Mouse (Mus musculus): ENCODE measurements around the gene Zfp536. TPM values are rescaled to one million over a fixed set of nuclear protein-coding genes. Genes with fewer than 3 reads are reported as not detected.
A peak's percentile ranks its signal among the peaks of the same experiment; 100 is the strongest.

The Zfp536 gene
- polyA plus RNA-seq, 1 experiment from 2014 or later = 45.7 TPM

- Histone ChIP-seq H3K9me3 (ENCODE audit: control insufficient read depth, low read length) (no peaks in the 10 kb centered on the region), H3K9ac (replicated peaks; ENCODE audit: low read depth, low read length) (no peak overlapping the region), H3K4me2 (ENCODE audit: low read depth, low read length) (no peak overlapping the region), H3K27ac (ENCODE audit: low read depth, low read length) (no peak overlapping the region), H3K4me3 (ENCODE audit: low read depth, low read length) (no peak overlapping the region), H3K36me3 (ENCODE audit: control insufficient read depth, insufficient read depth, low read length) (no peaks in the 10 kb centered on the region), H3K27me3 (ENCODE audit: control insufficient read depth, insufficient read depth, low read length) (no peaks in the 10 kb centered on the region), H3K4me1 (ENCODE audit: control insufficient read depth, insufficient read depth, low read length) (no peaks in the 10 kb centered on the region)
- WGBS = 70% methylated on average over 5 of the region's 5 CpGs
- ATAC-seq (ENCODE audit: low read depth) = no peak
Measured at GRCm38 (mm10) chr7:37580554-37580953, 192.9 kb downstream of the Zfp536 start.

GRCm38 (mm10) chr7:37572021-37572420 lies 201.4 kb downstream of the Zfp536 start:
- Histone ChIP-seq H3K4me2 (ENCODE audit: low read depth, low read length) (no peak overlapping the region), H3K36me3 (ENCODE audit: control insufficient read depth, insufficient read depth, low read length) (no peaks in the 10 kb centered on the region), H3K27ac (ENCODE audit: low read depth, low read length) (no peak overlapping the region), H3K4me3 (ENCODE audit: low read depth, low read length) (no peak overlapping the region), H3K27me3 (ENCODE audit: control insufficient read depth, insufficient read depth, low read length) (no peaks in the 10 kb centered on the region; the same call in 1 of the 2 replicates), H3K9me3 (ENCODE audit: control insufficient read depth, low read length) (no peaks in the 10 kb centered on the region), H3K4me1 (ENCODE audit: control insufficient read depth, insufficient read depth, low read length) (peaks cover 8% of the 10 kb centered on the region; the same call in 1 of the 2 replicates), H3K9ac (replicated peaks; ENCODE audit: low read depth, low read length) (no peak overlapping the region)
- WGBS = 95% methylated on average over 7 of the region's 7 CpGs
- ATAC-seq (ENCODE audit: low read depth) = no peak

- H3K27ac ChIP-seq (ENCODE audit: low read depth, low read length) = no peak overlapping the region
- H3K4me3 ChIP-seq (ENCODE audit: low read depth, low read length) = no peak overlapping the region
- H3K9me3 ChIP-seq (ENCODE audit: control insufficient read depth, low read length) = no peaks in the 10 kb centered on the region
- no peaks in the 10 kb centered on the region for H3K36me3 ChIP-seq (ENCODE audit: control insufficient read depth, insufficient read depth, low read length)
- H3K4me1 ChIP-seq (ENCODE audit: control insufficient read depth, insufficient read depth, low read length) = peaks cover 38% of the 10 kb centered on the region
- no peaks in the 10 kb centered on the region; the same call in 1 of the 2 replicates for H3K27me3 ChIP-seq (ENCODE audit: control insufficient read depth, insufficient read depth, low read length)
- no peak for ATAC-seq (ENCODE audit: low read depth)
- WGBS = 78% methylated on average over 31 of the region's 31 CpGs
- H3K4me2 ChIP-seq (ENCODE audit: low read depth, low read length) = no peak overlapping the region
- H3K9ac ChIP-seq (replicated peaks; ENCODE audit: low read depth, low read length) = no peak overlapping the region
Measured at GRCm38 (mm10) chr7:37568811-37569500, 204.5 kb downstream of the Zfp536 start.

GRCm38 (mm10) chr7:37568041-37568440 lies 205.4 kb downstream of the Zfp536 start:
- Histone ChIP-seq H3K4me2 (ENCODE audit: low read depth, low read length) (no peak overlapping the region), H3K9ac (replicated peaks; ENCODE audit: low read depth, low read length) (no peak overlapping the region), H3K4me1 (ENCODE audit: control insufficient read depth, insufficient read depth, low read length) (peaks cover 45% of the 10 kb centered on the region), H3K27ac (ENCODE audit: low read depth, low read length) (peak overlapping the region; percentile 40), H3K9me3 (ENCODE audit: control insufficient read depth, low read length) (no peaks in the 10 kb centered on the region), H3K4me3 (ENCODE audit: low read depth, low read length) (no peak overlapping the region), H3K27me3 (ENCODE audit: control insufficient read depth, insufficient read depth, low read length) (no peaks in the 10 kb centered on the region; the same call in 1 of the 2 replicates), H3K36me3 (ENCODE audit: control insufficient read depth, insufficient read depth, low read length) (no peaks in the 10 kb centered on the region)
- ATAC-seq (ENCODE audit: low read depth) = no peak
- 72% methylated on average over 14 of the region's 14 CpGs for WGBS

- H3K9me3 ChIP-seq (ENCODE audit: control insufficient read depth, low read length) = no peaks in the 10 kb centered on the region
- no peak overlapping the region for H3K9ac ChIP-seq (replicated peaks; ENCODE audit: low read depth, low read length)
- 0 out of 2 replicates have a peak overlapping the region, but pooled peaks have one; percentile 17 for H3K27ac ChIP-seq (ENCODE audit: low read depth, low read length)
- peaks cover 55% of the 10 kb centered on the region for H3K4me1 ChIP-seq (ENCODE audit: control insufficient read depth, insufficient read depth, low read length)
- peak; percentile 10; the same call in 1 of the 2 replicates for ATAC-seq (ENCODE audit: low read depth)
- H3K4me3 ChIP-seq (ENCODE audit: low read depth, low read length) = no peak overlapping the region
- no peaks in the 10 kb centered on the region for H3K36me3 ChIP-seq (ENCODE audit: control insufficient read depth, insufficient read depth, low read length)
- WGBS = 3% methylated on average over 9 of the region's 9 CpGs
- peak overlapping the region; percentile 7; the same call in 1 of the 2 replicates for H3K4me2 ChIP-seq (ENCODE audit: low read depth, low read length)
- H3K27me3 ChIP-seq (ENCODE audit: control insufficient read depth, insufficient read depth, low read length) = no peaks in the 10 kb centered on the region; the same call in 1 of the 2 replicates
Measured at GRCm38 (mm10) chr7:37566019-37566418, 207.4 kb downstream of the Zfp536 start.

- H3K27me3 ChIP-seq (ENCODE audit: control insufficient read depth, insufficient read depth, low read length) = no peaks in the 10 kb centered on the region; the same call in 1 of the 2 replicates
- H3K36me3 ChIP-seq (ENCODE audit: control insufficient read depth, insufficient read depth, low read length) = no peaks in the 10 kb centered on the region
- no peak overlapping the region for H3K4me3 ChIP-seq (ENCODE audit: low read depth, low read length)
- 32% methylated on average over 8 of the region's 8 CpGs for whole genome bisulfite sequencing
- peaks cover 55% of the 10 kb centered on the region for H3K4me1 ChIP-seq (ENCODE audit: control insufficient read depth, insufficient read depth, low read length)
- H3K27ac ChIP-seq (ENCODE audit: low read depth, low read length) = no peak overlapping the region
- no peak overlapping the region for H3K9ac ChIP-seq (replicated peaks; ENCODE audit: low read depth, low read length)
- ATAC-seq (ENCODE audit: low read depth) = no peak
- H3K9me3 ChIP-seq (ENCODE audit: control insufficient read depth, low read length) = no peaks in the 10 kb centered on the region
- no peak overlapping the region for H3K4me2 ChIP-seq (ENCODE audit: low read depth, low read length)
Measured at GRCm38 (mm10) chr7:37565371-37565770, 208.1 kb downstream of the Zfp536 start.

GRCm38 (mm10) chr7:37564644-37565043 lies 208.8 kb downstream of the Zfp536 start:
- Histone ChIP-seq H3K4me2 (ENCODE audit: low read depth, low read length) (peak overlapping the region; percentile 18; the same call in 1 of the 2 replicates), H3K36me3 (ENCODE audit: control insufficient read depth, insufficient read depth, low read length) (no peaks in the 10 kb centered on the region), H3K9me3 (ENCODE audit: control insufficient read depth, low read length) (no peaks in the 10 kb centered on the region), H3K4me3 (ENCODE audit: low read depth, low read length) (no peak overlapping the region), H3K27me3 (ENCODE audit: control insufficient read depth, insufficient read depth, low read length) (no peaks in the 10 kb centered on the region; the same call in 1 of the 2 replicates), H3K4me1 (ENCODE audit: control insufficient read depth, insufficient read depth, low read length) (peaks cover 55% of the 10 kb centered on the region), H3K27ac (ENCODE audit: low read depth, low read length) (peak overlapping the region; percentile 48), H3K9ac (replicated peaks; ENCODE audit: low read depth, low read length) (no peak overlapping the region)
- no peak for ATAC-seq (ENCODE audit: low read depth)
- 9% methylated on average over 10 of the region's 10 CpGs for WGBS

- H3K9me3 ChIP-seq (ENCODE audit: control insufficient read depth, low read length) = no peaks in the 10 kb centered on the region
- 0 out of 2 replicates have a peak overlapping the region, but pooled peaks have one; percentile 14 for H3K4me2 ChIP-seq (ENCODE audit: low read depth, low read length)
- WGBS = 14% methylated on average over 6 of the region's 6 CpGs
- no peaks in the 10 kb centered on the region; the same call in 1 of the 2 replicates for H3K27me3 ChIP-seq (ENCODE audit: control insufficient read depth, insufficient read depth, low read length)
- ATAC-seq (ENCODE audit: low read depth) = no peak
- H3K9ac ChIP-seq (replicated peaks; ENCODE audit: low read depth, low read length) = no peak overlapping the region
- H3K36me3 ChIP-seq (ENCODE audit: control insufficient read depth, insufficient read depth, low read length) = no peaks in the 10 kb centered on the region
- H3K4me3 ChIP-seq (ENCODE audit: low read depth, low read length) = no peak overlapping the region
- peak overlapping the region; percentile 56; the same call in 1 of the 2 replicates for H3K27ac ChIP-seq (ENCODE audit: low read depth, low read length)
- H3K4me1 ChIP-seq (ENCODE audit: control insufficient read depth, insufficient read depth, low read length) = peaks cover 55% of the 10 kb centered on the region
Measured at GRCm38 (mm10) chr7:37563831-37564400, 209.5 kb downstream of the Zfp536 start.

GRCm38 (mm10) chr7:37563171-37563574 lies 210.3 kb downstream of the Zfp536 start:
- H3K36me3 ChIP-seq (ENCODE audit: control insufficient read depth, insufficient read depth, low read length) = no peaks in the 10 kb centered on the region
- H3K27ac ChIP-seq (ENCODE audit: low read depth, low read length) = no peak overlapping the region; the same call in 1 of the 2 replicates
- no peaks in the 10 kb centered on the region for H3K9me3 ChIP-seq (ENCODE audit: control insufficient read depth, low read length)
- peaks cover 55% of the 10 kb centered on the region for H3K4me1 ChIP-seq (ENCODE audit: control insufficient read depth, insufficient read depth, low read length)
- no peaks in the 10 kb centered on the region; the same call in 1 of the 2 replicates for H3K27me3 ChIP-seq (ENCODE audit: control insufficient read depth, insufficient read depth, low read length)
- no peak overlapping the region; the same call in 1 of the 2 replicates for H3K4me3 ChIP-seq (ENCODE audit: low read depth, low read length)
- peak; percentile 63; the same call in 1 of the 2 replicates for ATAC-seq (ENCODE audit: low read depth)
- H3K4me2 ChIP-seq (ENCODE audit: low read depth, low read length) = peak overlapping the region; percentile 43; the same call in 1 of the 2 replicates
- peak overlapping the region; percentile 37; the same call in 1 of the 2 replicates for H3K9ac ChIP-seq (replicated peaks; ENCODE audit: low read depth, low read length)
- 3% methylated on average over 8 of the region's 8 CpGs for WGBS

All from neural tube, embryonic 14.5 days (tissue).